Mouse (Mus musculus): ENCODE results near the gene Mcee.

GRCm38 (mm10) chr7:64371940-64372878 lies 20.2 kb upstream of the Mcee start:
- TF ChIP-seq CTCF (IDR thresholded peaks at IDR 0.05; ENCODE audit: low read depth, low read length) = no peak
- TF ChIP-seq POLR2A (IDR thresholded peaks at IDR 0.05; ENCODE audit: borderline replicate concordance, low read depth, low read length) = no peak
